Mouse (Mus musculus) testis, adult 2 months (tissue): ENCODE data around the gene Kcnt1.

ENCODE experiments used
- CTCF ChIP-seq: fragments of 200-500 bp; IDR thresholded peaks from 2 replicates; pipeline ENCODE4 v1.5.1; 2012; ENCODE audit warnings: low read depth, mild to moderate bottlenecking, inconsistent platforms, low read length, moderate library complexity; ENCODE audit not compliant: control insufficient read depth, insufficient read depth, insufficient replicate concordance
- POLR2A ChIP-seq: fragments of 200-500 bp; IDR thresholded peaks from 2 replicates; pipeline ENCODE4 v1.6.1; 2012; ENCODE audit warnings: low read depth, mild to moderate bottlenecking, inconsistent platforms, low read length, moderate library complexity; ENCODE audit not compliant: control insufficient read depth

DNA sequence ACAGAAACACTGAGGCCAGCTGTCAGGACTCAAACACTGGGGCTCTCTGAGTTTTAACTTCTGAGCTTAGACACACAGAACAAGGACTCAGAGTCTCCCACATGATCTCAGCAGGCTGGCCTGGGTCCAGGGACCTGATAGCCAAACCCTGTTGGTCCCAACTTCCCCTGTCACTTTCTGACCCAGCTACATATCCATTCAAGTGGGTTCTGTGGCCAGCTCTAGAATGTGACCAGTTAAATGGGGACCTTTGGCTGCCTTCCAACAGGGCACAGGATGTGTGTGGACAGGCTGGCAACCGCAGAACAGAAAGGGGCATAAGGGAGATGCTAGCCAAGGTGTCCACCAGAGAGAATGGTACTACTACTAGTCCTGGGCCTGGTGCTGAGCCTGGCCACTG, 40.7 kb upstream of the Kcnt1 start, which contains the start of gene Lcn9:
- TF ChIP-seq CTCF (no peak), POLR2A (no peak)
